Mouse (Mus musculus) olfactory bulb, adult 2 months (tissue): ENCODE measurements at regions not wholly inside any gene's neighbourhood (a gene's known extent, or its start where the extent isn't known, plus 50 kb on each side); places are given as distances from the start of the nearest gene placed in this dataset.

Experiments
- CTCF ChIP-seq: fragments of 200-500 bp; IDR thresholded peaks from 2 replicates; pipeline ENCODE4 v1.5.1; 2012; ENCODE audit warnings: low read depth, mild to moderate bottlenecking, low read length, moderate library complexity; ENCODE audit not compliant: insufficient read depth
- POLR2A ChIP-seq: fragments of 200-500 bp; IDR thresholded peaks from 2 replicates; pipeline ENCODE4 v1.6.1; 2012; ENCODE audit warnings: mild to moderate bottlenecking, low read depth, low read length, moderate library complexity; ENCODE audit not compliant: insufficient read depth

GRCm38 (mm10) chr3:146341652-146342340, 62.6 kb upstream of the Ssx2ip start:
- TF ChIP-seq CTCF = no peak
- TF ChIP-seq POLR2A = no peak
